Mouse (Mus musculus): ENCODE results near the gene Foxl2. TPM values are rescaled to one million over a fixed set of nuclear protein-coding genes. Genes with fewer than 3 reads are reported as not detected.
A peak's percentile ranks its signal among the peaks of the same experiment; 100 is the strongest.

Foxl2 gene
- not detected for total RNA-seq (2022)

DNA sequence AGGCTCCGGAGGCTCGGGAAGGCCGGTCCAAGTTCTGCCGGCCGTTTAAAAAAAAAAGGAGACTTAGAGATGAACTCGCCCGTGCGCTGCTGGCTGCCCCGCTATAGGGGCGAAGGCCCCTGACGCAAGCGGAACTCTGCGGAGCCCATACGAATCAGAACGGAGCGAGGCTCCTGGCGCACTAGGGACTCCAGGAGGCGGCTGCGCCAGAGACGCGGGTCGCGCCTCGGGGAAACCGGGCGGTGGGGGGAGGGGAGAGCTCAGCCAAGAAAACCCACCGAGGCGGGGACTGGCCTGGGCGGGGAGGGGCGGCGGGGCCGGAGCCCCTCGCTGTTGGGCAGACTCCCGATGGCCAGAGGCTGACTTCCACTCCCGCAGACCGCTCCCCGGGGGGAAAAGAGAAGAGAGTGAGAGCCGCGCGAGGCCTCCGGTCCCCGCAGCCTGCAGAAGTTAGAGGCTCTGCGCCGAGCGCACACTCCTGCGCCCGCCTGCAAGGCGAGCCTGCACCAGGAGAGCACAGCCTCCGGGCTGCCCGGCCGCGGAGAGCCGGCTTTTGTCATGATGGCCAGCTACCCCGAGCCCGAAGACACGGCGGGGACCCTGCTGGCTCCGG, at the start of gene Foxl2:
TSS of gene Foxl2 (plus strand) at position 186 of the 613 bp plus-strand sequence.
- DNase-seq (ENCODE audit: low spot score), result no peak

DNA sequence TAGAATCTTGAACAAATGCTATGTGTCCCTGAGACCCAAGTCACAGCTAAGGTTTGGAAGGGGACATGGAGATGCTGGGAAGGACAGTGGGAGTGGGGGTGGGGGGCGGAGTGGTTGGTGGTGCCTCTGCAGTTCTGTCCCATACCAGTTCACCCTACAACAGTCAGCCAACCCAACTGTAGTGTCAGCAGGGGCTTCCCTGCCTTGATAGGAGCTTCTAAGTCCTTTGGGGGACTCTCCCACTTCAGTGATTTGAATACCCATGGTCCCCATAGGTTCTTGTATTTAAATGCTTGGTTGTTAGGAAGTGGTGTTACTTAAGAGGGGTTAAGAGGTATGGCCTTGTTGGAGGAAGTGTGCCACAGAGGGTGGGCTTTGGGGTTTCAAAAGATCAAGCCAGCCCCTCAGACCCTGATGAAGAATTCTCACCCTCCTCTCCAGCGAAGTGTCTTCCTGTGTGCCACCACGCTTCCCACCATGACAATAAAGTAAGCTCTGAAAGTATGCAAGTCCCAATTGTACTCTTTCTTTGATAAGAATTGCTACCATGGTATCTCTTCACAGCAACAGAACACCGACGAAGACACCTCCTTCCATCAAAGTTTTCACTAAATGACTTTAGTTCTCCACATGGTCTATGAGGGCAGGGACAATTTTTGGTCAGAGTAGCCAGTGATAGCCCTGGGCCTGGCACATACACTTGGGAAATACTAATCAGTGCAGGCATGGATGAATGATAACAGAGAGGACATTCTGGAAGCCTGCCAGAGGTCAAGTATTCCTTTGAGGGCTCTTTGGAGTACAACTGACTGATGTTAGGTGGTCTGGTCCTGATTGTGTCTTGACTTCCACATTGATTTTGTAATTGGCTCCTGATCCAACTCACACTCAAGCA, 34.2 kb upstream of the Foxl2 start:
- no peak for DNase-seq (ENCODE audit: low spot score)

DNA sequence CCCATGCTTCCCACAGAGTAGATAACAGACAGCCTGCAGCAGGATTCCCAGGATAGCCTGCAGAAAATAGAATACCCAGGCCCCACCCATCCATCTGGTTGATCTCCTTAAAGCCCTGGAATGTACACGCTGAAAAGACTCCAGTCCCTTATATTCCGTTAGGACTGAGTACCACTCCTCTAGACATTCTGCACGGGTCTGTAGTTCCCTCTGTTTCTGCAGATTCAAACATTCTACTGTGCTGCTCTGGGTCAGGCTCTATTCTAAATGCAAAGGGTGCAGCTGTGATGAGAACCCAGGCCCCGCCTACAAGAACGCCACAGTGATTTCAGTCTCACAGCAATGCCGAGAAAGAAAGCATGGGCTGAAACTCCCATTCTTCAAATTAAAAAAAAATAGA, 32.0 kb upstream of the Foxl2 start:
- no peak for DNase-seq (ENCODE audit: low spot score)

DNA sequence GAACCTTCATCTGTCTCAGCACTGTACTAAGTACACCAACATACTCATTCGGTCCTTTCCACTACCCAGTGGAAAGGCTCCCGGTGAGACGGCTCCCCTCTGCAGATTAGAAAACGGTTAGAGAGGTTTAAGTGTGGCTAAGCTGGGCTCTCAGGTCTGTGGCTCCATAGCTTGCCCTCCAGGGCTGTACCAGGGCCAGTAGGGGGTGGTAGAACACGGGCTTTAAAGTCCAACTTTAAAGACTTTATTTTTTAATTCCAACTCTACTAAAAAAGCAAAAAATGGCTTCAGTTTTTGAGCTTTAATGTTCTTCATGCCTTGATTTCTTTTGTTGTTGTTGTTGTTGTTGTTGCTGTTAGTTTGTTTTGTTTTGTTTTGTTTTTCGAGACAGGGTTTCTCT, 30.9 kb upstream of the Foxl2 start:
- no peak for DNase-seq (ENCODE audit: low spot score)

DNA sequence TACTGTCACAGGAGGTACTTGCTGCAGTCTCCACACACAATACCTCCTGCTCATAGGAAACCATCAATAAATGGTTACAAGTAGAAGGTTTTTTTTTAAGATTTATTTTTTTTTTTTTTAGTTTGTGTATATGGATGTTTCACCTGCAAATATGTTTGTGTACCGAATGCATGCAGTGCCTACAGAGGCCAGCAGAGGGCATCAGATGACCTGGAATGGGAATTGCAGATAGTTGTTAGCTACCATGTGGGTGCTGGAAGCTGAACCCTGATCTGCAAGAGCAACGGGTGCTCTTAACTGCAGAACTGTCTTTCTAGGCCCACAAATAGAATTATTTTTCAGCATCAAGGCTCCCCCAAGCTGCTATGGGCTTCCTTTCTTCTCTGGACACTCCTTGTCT, 25.6 kb upstream of the Foxl2 start:
- DNase-seq (ENCODE audit: low spot score), result no peak

DNA sequence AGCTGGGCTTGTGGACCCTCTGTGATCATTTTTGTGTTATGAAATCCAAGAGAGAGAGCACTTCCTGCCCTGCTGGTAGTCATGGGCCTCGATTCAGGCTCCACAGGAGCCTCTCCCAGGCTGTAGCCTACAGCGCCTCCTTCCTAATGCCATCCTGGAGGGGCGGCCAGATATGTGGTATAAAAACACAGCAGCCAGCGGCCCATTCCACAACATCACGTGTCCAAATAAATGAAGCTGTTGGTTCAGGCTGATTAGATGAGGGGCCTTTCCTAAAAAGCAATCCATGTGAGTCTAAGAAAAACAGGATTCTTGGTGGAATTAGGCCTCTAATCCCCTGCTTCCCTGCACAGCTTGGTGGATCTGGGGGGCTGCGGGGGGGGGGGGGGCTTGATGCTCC, 22.2 kb upstream of the Foxl2 start:
- no peak for DNase-seq (ENCODE audit: low spot score)

DNA sequence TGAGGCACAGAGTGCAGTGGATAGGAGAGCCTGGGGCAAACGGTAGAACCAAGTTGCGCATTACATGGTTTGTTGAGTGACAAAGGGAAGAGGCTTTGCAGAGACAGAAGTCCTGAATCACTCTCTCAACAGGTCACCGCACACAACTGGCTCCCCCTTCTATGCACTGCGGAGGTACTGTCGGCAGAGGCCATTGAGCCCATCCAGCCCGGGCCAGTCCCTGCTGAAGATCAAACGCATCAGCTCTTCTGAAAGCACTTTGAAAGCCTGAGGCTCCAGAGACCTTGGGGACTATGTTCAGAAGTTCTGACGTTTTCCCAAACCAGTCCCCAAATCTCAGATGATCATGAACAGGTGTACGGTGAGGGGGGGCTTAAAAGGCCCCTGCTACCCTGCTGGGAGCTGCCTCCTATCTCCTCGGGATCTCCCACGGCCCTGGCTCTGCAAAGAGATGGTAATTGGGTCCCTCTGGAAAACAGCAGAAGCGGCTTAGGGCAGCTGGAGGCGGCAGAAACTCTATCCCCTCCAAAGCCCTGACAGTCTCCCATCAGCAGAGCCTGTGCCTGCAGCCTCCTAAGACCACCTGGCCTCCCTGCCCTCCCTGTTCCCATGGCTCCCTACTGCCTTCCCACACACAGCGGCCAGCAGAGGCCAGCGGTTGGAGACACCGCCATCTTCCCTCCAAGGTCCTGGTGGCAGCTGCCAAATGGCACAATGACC, 19.7 kb upstream of the Foxl2 start:
- DNase-seq (ENCODE audit: low spot score), result no peak

DNA sequence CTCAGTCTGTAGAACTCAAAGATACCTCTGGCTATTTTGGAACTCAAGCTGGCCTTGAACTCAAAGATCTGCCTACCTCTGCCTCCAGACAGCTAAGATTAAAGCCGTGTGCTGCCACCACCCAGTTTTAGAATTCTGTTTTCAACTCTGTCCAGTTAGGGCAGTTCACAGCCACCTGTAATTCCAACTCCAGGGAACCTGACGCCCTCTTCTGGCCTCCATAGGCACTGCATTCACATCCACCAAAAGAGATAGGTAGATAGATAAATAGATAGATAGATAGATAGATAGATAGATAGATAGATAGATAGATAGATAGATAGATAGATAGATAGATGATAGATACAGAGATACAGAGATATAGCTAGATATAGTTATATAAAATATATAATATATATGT, 15.8 kb upstream of the Foxl2 start:
- DNase-seq (ENCODE audit: low spot score), result no peak

DNA sequence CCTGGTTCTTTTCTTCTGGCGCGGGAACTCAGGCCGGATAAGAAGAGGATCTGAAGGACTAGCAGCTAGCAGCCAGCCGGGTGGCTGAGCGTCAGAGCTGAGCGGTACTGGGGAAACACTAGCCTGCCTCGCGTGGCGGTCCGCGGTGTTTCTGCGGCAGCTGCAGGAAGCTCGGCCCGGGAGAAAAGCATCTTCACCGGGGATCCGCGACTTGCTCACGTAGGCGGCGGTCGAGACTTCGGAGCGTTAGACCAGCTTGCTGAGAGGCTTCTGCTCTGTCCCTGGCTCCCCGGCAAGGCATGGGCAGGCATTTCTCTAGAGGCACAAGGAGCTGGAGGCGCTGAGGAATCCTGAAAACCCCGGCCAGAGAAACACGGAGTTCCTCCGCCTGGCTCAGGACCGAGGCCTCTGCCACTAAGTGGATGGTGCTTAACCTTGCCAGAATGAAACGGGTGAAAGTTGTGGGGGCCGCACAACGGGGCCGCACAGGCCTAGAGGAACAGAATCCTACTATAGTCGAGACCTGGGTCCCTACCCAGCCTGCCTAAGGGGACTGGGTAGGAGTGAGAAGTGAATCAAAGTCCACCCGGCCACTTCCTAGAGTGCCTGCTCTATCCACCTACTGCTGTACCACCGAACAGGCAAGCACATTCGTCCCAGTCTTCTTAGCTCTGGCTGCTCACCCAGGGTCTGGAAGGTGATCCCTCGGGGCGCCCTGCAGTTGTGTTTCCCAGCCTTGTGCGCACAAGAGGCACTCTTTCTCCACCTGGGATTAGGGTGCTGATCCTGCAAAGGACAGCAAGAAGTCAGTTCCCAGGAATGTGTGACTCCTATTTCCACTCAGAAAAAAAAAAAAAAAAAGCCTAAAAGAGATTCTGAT, 2.7 kb upstream of the Foxl2 start:
- no peak for DNase-seq (ENCODE audit: low spot score)

DNA sequence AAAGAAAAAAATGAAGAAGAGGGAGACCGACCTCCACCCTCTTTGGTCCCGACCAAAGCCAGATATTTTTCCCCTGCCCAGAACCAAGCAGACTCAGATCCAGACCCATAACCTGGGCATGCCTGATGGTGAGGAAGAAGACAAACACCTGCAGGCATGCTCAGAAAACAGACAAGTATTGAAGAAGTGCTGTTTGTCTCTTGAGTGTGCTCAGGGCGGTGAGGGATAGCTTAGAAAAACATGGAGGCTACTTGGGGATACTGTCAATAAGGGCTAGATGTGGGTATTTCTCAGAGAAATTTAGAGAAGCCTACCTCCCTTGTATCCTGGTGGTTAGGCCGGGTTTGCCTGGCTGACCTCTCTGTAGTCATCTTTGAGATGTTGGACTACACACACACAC, 1.8 kb upstream of the Foxl2 start:
- DNase-seq (ENCODE audit: low spot score), result no peak

DNA sequence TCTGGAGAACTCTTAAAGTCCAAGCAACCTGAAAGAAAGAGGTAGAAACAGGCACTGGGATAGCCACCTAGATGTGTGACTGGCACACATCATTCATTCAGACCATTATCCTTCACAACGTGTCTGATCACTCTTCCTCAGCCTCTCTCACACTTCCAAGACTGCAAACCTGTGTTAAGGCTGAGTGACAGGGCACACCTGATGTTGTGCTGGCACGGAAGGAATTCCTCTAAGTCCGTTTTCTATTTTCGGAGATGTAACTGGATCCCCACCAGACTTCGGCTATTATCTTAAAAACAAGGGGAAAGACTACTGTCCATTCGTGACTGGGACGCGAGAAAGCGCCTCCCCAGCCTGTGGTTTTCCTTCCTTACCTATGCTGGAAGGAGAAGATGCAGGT, 1.3 kb upstream of the Foxl2 start:
- DNase-seq (ENCODE audit: low spot score), result no peak

DNA sequence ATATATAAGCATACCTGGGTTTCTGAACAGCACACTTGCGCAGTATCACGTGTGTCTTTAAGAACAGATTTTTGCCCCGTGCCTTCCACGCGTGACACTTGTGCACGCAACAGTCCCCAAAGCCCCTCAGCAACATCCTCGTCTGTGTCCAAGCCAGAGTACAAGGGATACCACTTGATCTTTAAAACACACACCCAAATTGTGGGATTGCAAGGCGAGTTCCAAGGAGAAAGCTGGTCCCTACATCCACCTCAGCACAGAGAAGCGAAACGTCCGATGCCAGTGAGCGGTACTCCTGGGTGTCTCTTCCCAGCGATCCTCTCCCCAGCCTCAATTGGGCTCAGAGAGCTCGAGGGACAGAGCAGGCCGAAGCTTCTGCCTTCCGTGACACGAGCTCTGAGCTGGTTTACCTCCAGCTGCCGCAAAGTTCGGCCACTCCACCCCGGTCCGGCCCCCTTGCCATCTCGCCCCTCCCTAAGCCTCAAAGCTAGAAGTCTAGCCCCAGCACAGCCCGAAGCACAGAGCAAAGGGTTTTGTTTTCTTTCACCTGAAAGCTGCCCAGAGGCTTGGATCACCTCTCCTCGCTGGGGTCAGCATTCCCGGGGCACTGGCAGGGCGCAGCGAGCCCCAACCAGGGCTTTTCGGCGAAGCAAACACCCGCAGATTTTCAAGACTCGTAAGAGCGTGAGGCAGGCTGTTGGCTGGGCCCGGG, 541 bp upstream of the Foxl2 start:
- no peak for DNase-seq (ENCODE audit: low spot score)

DNA sequence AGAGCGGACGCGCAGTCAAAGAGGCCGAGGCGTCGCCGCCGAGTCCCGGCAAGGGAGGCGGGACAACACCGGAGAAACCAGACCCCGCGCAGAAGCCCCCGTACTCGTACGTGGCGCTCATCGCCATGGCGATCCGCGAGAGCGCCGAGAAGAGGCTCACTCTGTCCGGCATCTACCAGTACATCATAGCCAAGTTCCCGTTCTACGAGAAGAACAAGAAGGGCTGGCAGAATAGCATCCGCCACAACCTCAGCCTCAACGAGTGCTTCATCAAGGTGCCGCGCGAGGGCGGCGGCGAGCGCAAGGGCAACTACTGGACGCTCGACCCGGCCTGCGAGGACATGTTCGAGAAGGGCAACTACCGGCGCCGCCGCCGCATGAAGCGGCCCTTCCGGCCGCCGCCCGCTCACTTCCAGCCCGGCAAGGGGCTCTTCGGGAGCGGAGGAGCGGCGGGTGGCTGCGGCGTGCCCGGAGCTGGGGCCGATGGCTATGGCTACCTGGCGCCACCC, 682 bp downstream of the Foxl2 start:
- no peak for DNase-seq (ENCODE audit: low spot score)

DNA sequence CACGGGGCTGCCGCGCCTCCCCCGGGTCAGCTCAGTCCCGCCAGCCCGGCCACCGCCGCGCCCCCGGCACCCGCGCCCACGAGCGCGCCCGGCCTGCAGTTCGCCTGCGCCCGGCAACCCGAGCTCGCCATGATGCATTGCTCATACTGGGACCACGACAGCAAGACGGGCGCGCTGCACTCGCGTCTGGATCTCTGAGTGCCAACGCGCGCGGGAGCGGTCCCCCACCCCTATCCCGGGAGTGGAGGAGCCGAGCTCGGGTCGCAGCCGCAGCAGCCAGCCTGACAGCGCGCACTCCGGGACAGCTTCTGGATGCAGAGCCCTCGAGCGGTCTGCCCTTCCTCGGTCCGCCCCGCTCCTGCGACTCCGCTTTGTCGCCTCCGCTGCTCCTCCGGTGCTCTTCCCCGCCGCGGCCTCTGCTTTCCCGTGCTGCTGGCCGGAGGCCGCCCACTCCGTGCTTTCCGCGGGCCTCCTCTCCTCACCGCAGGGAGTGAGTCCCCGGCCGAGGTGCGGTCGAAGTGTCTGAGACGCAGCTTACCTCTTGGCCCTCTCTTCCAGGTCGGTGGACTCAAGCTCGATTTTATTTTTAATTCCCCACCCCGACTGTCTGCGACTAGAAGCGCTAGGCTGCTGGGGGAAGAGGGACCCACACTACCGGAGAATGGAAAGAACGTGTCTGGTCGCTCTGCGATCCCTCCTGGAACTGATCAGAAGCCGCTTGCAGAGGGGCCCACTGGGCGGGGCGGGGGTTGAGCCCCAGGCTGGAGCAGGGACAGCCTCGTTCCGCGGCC, 1.7 kb downstream of the Foxl2 start:
- no peak for DNase-seq (ENCODE audit: low spot score)

DNA sequence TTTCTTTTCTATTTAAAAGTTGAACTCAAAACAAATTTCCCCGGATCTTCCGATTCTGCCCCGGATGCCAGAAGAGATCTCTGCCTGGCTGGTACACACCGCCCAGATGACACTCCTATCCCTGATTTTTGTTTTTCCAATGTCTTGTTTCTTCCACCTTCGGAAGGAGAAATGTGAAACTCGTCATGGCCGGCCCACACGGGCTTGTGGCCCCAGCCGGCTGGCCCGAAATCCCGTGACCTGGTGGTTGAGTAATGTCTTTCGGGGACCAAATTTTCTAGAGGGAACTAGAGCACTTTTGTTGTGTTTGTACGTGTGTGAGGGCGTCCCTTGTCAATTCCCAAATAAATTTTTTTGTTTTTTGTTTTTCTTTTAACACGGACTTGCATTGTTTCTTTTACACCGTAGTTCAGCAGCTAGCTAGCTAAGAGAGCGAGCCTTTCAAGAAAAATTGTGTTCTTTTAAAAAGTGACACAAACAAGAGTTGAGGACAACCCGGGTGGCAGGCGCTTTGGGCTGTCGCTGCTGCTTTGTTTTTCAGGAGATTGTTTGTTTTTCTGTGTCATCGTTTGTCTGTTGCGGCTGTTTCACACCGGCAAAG, 2.8 kb downstream of the Foxl2 start:
- peak; percentile 22 for DNase-seq (ENCODE audit: low spot score)

DNA sequence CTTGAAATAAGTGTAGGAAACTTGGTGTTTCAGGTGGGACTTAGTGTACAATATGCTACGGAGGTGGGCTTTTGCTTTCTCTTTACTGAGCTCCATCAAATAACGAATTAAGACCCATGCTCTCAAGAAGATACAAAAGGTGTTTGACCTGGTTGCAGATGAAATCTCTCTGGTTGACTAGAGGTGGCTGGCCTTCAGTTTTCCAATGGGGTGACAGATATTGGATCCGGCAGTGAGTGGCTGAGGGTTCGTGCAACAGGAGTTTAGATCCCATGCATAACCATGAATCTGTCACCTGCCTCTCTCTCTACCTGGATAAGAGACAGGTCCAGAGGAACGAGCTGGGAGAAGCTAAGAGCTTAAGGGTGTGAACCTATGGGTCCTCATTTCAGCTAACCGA, 3.5 kb downstream of the Foxl2 start:
- DNase-seq (ENCODE audit: low spot score), result no peak

DNA sequence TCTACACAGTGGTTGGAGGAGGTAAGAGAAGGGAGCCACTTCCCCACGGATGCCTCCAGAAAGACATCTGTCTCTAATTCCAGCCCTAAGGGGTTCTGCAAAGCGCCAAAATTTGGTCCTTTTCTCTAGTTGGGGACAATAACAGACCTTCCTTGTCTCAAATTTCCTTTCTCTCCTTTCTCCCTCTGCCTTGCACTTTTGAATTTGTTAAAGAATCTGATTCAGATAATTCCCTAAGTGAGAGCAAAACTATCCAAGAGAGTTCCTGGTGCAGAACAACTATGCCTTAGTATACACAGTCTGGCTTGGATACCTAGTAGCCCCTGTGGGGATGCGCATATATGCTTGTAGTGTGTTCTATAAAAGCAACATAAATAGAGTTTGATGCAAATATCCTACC, 4.8 kb downstream of the Foxl2 start:
- DNase-seq (ENCODE audit: low spot score), result no peak

DNA sequence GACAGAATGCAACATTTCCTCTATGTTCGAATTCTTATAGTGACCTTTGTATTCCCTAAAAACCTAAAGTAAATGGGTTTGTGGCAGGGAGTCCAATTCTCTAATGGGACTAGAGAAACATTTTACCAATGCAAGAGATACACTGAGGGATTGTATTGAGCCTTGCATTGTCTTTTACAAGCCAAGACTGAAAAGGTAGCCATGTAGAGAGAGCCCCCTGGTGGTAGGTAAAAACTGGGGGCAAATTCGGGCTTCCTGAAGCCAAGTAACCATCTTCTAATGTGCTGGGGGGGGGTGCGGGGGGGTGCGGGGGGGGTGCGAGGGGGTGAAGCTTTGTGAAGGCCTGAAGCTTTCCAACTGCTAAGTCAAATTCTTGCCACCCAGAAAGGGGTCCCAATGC, 5.3 kb downstream of the Foxl2 start:
- DNase-seq (ENCODE audit: low spot score), result no peak

DNA sequence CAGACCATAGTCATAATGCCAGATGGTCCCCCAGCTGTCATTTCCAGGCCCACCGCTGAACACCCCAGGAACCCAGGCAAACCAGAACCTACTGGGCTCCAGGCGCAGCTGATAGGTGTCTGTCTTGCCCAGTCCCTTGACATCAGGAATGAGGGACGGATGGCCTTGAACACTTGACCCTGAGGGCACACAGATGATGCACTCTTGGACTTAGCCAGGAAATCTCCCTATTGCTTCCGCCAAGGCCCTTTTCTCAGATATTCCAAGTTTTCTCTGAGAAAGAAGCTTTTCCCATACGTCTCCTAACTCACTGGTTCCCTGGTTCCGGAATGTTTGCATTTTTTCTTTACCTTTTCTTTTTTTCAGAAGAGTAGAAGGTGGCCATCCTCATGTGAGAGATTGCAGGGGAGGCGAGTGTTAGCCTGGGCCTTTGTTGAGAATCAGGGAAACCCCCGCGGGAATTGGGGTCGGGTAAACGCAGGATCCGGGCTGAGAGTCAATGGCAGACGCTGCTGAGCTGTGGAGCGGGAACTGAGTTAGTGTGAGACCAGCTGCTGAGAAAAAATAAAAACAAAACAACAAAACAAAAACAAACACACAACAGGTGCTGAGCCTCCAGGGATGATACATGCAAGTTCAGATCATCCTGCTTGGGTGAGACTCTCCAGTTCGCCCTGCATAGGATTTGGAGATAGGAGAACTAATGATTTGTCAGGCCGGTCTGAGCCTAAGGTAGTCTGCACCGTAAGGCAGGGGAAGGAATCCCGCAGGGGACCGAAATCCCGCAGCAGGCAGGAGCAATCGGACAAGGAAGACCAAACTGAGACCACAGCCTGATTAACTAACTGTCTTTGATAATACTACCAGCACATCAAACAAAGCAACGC, 6.7 kb downstream of the Foxl2 start:
- DNase-seq (ENCODE audit: low spot score), result no peak

All from heart, adult 8-10 months (tissue).